In the genomic region with DNA sequence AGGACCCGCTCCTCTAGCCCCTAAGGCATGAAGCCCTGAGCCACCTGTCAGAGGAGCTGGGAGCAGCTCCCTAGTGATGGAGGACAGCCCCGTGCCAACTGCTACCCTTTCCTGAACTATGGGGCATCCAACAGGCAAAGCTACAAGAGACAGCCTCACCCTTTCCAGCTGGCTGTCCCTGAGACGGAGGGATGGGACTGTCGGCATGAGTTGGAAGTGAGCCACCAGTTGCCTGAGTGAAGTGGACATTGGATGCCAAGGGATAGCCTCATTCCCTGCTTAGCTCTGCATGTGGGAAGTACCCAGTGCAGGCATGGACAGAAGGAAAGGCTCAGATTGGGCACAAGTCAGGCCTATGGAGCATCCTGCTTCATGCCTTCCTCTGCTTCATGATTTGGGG, we compare ENCODE assay signal across 1 mouse cellular context.
"Had no signal": no experiment of that assay in that cellular context is flagged by ENCODE, and none has a peak within 500 bp of the region (broad histone marks: within the 10 kb centered on the region; RNA-seq: fewer than 3 reads in every experiment).

No protein-coding gene starts in this region.

- DNase-seq: layer of hippocampus, adult 9-11 months had no signal
